Mouse (Mus musculus): ENCODE data around the gene Gm11172. TPM values are rescaled to one million over a fixed set of nuclear protein-coding genes. Genes with fewer than 3 reads are reported as not detected.

Gm11172 gene
- polyA plus RNA-seq, 1 experiment from 2014 or later, result not detected

DNA sequence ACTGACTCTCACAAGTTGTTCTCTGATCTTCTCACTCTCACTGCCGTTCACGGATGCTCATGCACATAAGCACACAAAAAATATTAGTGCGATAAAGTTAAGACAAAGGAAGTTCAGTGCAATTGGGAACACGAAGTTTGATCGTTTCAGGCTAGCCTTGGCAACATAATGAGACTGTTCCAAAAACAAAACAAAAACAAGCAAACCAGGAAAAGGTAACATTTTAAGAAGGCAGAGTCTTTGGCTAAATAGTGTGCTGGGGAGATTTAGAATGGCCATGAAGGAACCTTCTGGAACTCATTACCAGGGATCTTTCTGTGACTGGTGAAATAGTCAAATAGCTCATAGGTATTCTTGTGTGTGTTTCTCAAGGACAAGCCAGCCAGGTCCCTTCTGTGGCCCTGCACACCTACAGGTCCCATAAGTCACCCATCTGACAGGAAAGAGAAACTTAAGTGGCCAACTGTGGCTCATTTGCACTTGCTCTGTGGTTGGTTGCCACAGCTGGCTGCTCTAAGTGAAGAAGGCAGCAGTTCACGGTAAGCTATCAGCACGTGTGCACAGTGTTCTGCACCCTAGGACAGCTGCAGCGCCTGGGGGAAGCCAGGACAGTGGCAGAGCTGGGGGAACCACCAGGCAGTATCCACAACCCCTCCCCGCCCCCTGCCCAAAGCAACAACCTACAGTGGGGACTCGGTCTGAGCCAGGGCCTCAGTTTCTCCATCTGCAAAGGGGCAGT is 6.8 kb upstream of the Gm11172 start, which contains the start of gene Prm1:
TSS of gene Prm1 (minus strand) at position 51 of the 739 bp plus-strand sequence.
- ChIA-PET CTCF (no interaction called here), POLR2A (no interaction called here)
- ATAC-seq (no peak), DNase-seq (ENCODE audit: low read depth, low spot score) (no peak)
- no peaks in the 10 kb centered on the region for H3K27me3 ChIP-seq
- no peak for TF ChIP-seq CTCF (IDR thresholded peaks at IDR 0.05)
- in situ Hi-C loops (cut with MboI; ENCODE audit: low pct_unique_long_range_greater_than_20kb), result no loop called here

GRCm38 (mm10) chr16:10810376-10810775 is 2.3 kb upstream of the Gm11172 start:
- H3K27me3 ChIP-seq, result no peaks in the 10 kb centered on the region
- in situ Hi-C loops (cut with MboI; ENCODE audit: low pct_unique_long_range_greater_than_20kb), result no loop called here
- POLR2A ChIA-PET, result interaction anchor here (0.9 kb wide), 1 partner anchor 242 kb away, joined by 4 read pairs; no protein-coding TSS in a partner anchor
- CTCF ChIA-PET, result interaction anchor here (0.9 to 1.1 kb wide), 2 partner anchors 15 to 24 kb away, joined by 3 read pairs; no protein-coding TSS in a partner anchor
- ATAC-seq (no peak), DNase-seq (ENCODE audit: low read depth, low spot score) (no peak)
- no peak for TF ChIP-seq CTCF (IDR thresholded peaks at IDR 0.05)

GRCm38 (mm10) chr16:10813726-10814125 is 1.0 kb downstream of the Gm11172 start:
- H3K27me3 ChIP-seq, result no peaks in the 10 kb centered on the region
- CTCF ChIA-PET, result no interaction called here
- no peak for TF ChIP-seq CTCF (IDR thresholded peaks at IDR 0.05)
- ATAC-seq (no peak), DNase-seq (ENCODE audit: low read depth, low spot score) (no peak)
- in situ Hi-C loops (cut with MboI; ENCODE audit: low pct_unique_long_range_greater_than_20kb), result no loop called here
- POLR2A ChIA-PET, result no interaction called here

- DNase-seq (ENCODE audit: low read depth, low spot score), result no peak
- POLR2A ChIA-PET, result no interaction called here
Measured at GRCm38 (mm10) chr16:10814864-10815263, 2.1 kb downstream of the Gm11172 start.

DNA sequence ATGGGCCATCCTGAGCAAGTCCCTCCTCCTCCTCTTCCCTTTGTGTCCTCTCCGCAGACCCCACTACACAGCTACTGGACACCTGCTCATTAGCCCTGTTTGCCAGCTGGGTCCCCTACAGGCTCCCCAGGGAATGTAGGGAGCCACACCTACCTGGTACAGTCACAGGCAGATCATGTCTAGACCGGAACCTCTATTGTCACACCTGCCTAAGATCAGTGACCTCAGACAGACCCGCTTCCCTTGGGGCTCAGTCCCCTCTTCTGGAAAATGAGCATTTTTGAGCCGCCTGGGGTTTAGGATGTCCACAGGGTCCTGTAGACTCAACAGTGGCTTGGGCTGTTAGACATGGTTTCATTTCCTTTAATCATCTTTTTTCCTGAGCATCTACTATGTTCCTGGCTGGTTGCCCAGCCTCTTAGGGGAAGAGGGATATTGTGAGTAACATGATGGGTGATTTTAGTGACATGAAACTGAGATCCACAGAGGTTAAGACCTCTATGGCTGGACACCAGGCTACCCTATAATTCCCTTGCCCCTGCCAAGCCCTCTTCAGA is 5.9 kb downstream of the Gm11172 start:
- no peak for DNase-seq (ENCODE audit: low read depth, low spot score)
- in situ Hi-C loops (cut with MboI; ENCODE audit: low pct_unique_long_range_greater_than_20kb), result no loop called here
- ChIA-PET POLR2A (no interaction called here), CTCF (interaction anchor here (0.7 to 1.3 kb wide), 2 partner anchors 16 to 162 kb away, joined by 3 read pairs; no protein-coding TSS in a partner anchor)
- H3K27me3 ChIP-seq, result no peaks in the 10 kb centered on the region
- no peak for ATAC-seq
- TF ChIP-seq CTCF (IDR thresholded peaks at IDR 0.05), result no peak

More at GRCm38 (mm10) chr16:10814864-10815263, 2.1 kb downstream of the Gm11172 start:
- H3K27me3 ChIP-seq, result no peaks in the 10 kb centered on the region
- CTCF ChIA-PET, result no interaction called here
- ATAC-seq, result no peak
- in situ Hi-C loops (cut with MboI; ENCODE audit: low pct_unique_long_range_greater_than_20kb), result no loop called here
- no peak for TF ChIP-seq CTCF (IDR thresholded peaks at IDR 0.05)

DNA sequence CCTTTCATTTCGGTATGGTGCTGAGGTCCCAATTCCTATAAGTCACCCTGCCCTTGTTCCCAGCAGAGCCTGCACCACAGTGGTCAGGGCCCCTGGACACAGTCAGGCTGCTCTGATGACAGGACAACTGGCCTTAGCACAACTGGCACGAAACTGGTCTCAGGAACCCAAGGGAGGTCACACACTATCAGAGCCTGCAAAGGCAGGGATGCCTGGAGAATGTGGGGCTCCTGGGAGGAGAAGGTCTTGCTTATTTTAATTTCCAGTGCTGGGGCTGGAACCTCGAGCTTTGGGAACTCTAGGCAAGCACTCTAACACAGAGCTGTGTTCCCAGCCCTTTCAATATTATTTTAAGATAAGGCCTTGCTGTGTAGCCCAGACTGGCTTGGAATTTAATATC is 7.3 kb downstream of the Gm11172 start:
- H3K27me3 ChIP-seq, result no peaks in the 10 kb centered on the region
- in situ Hi-C loops (cut with MboI; ENCODE audit: low pct_unique_long_range_greater_than_20kb), result no loop called here
- no peak for DNase-seq (ENCODE audit: low read depth, low spot score)
- TF ChIP-seq CTCF (IDR thresholded peaks at IDR 0.05), result no peak
- ATAC-seq, result no peak
- CTCF ChIA-PET, result no interaction called here
- POLR2A ChIA-PET, result no interaction called here

DNA sequence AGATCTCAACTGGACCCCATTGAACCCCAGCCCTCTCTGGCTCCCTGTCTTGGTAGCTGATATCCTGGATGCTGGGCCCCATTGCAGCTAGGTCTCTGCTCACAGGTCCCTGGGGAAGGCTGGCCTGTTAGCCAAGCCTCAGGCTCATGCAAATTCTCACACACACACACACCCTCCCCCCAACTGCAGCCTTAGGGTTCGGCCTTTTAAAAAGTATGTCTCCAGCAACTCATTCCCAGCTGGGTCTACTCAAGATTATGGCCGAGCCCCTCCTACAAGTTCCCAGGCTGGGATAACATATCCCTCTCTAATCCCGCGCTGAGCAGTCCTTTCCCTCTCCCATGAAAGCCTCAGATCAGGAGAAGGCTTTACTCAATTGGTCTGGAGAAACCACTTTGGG is 8.7 kb downstream of the Gm11172 start:
- ATAC-seq (no peak), DNase-seq (ENCODE audit: low read depth, low spot score) (no peak)
- ChIA-PET CTCF (no interaction called here), POLR2A (no interaction called here)
- in situ Hi-C loops (cut with MboI; ENCODE audit: low pct_unique_long_range_greater_than_20kb), result no loop called here
- TF ChIP-seq CTCF (IDR thresholded peaks at IDR 0.05), result no peak
- no peaks in the 10 kb centered on the region for H3K27me3 ChIP-seq

DNA sequence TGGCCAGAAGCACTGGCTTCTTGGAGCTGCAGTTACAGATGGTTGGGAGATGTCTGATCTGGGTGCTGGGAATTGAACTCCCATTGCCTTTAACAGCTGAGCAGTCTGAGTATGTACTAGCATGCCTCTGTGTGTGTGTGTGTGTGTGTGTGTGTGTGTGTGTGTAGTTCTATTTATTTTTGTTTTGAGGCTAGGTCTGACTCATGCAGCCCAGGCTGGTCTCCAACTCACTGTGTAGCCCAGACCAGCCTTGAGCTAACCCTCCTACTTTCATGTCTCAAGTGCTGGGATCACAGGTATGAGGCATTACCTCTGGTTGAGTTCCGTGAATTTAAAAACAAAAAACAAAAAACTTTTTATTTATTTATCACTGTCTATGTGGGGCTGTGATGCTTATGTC is 11.8 kb downstream of the Gm11172 start:
- TF ChIP-seq CTCF (IDR thresholded peaks at IDR 0.05), result no peak
- ChIA-PET POLR2A (no interaction called here), CTCF (no interaction called here)
- no peak for ATAC-seq
- H3K27me3 ChIP-seq, result no peaks in the 10 kb centered on the region
- in situ Hi-C loops (cut with MboI; ENCODE audit: low pct_unique_long_range_greater_than_20kb), result no loop called here
- DNase-seq (ENCODE audit: low read depth, low spot score), result no peak

DNA sequence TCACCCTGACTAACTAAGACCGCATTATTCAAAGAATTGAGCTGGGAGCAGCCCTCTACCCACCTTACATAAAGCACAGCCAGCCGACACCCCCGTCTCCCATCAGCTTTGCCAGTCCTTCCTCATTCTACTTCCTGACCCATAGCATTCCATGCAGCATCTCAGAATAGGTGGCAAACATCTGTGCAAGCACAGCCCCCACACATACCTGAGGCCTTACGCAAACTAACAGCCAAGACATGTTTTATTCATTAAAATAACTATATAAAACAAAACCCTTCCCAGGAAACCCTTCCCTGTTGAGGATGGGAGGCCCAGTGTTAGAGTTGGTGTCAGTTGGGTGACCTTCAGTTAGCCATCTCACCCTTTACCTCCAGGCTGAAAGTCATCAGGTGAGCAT is 13.1 kb downstream of the Gm11172 start:
- ChIA-PET POLR2A (no interaction called here), CTCF (interaction anchor here (0.8 kb wide), 1 partner anchor 16 kb away, joined by 3 read pairs; no protein-coding TSS in a partner anchor)
- no peaks in the 10 kb centered on the region for H3K27me3 ChIP-seq
- DNase-seq (ENCODE audit: low read depth, low spot score) (no peak), ATAC-seq (no peak)
- no peak for TF ChIP-seq CTCF (IDR thresholded peaks at IDR 0.05)
- in situ Hi-C loops (cut with MboI; ENCODE audit: low pct_unique_long_range_greater_than_20kb), result no loop called here

- ChIA-PET CTCF (no interaction called here), POLR2A (no interaction called here)
- DNase-seq (ENCODE audit: low read depth, low spot score), result no peak
- ATAC-seq, result no peak
- in situ Hi-C loops (cut with MboI; ENCODE audit: low pct_unique_long_range_greater_than_20kb), result no loop called here
- H3K27me3 ChIP-seq, result no peaks in the 10 kb centered on the region
- TF ChIP-seq CTCF (IDR thresholded peaks at IDR 0.05), result no peak
Measured at GRCm38 (mm10) chr16:10827269-10827668, 14.6 kb downstream of the Gm11172 start.

- ChIA-PET POLR2A (no interaction called here), CTCF (no interaction called here)
- ATAC-seq (no peak), DNase-seq (ENCODE audit: low read depth, low spot score) (no peak)
- TF ChIP-seq CTCF (IDR thresholded peaks at IDR 0.05), result no peak
- in situ Hi-C loops (cut with MboI; ENCODE audit: low pct_unique_long_range_greater_than_20kb), result no loop called here
- no peaks in the 10 kb centered on the region for H3K27me3 ChIP-seq
Measured at GRCm38 (mm10) chr16:10827766-10828460, 15.2 kb downstream of the Gm11172 start.
